Mouse (Mus musculus): Measurements from ENCODE around the gene Lrrc34.

DNA sequence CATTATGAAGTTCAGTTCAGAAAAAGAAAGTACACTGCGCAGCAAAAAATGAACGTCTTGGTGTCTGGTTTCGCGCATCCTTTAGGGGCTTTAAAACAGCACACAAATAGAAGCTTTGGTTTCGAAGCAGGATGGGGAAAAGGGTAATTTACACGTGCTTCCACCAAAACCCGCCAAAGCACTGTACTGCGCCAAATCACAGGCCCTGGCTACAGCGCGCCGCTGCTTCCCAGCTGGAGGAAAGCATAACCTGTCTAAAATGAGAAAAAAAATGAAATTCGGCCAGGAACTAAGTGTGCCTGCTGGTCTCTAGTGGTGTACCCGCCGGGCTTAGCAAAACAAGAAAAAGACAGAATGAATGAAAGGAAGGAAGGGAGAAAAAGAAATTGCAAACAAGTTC, 47.0 kb downstream of the Lrrc34 start:
- no peak for TF ChIP-seq CTCF (IDR thresholded peaks at IDR 0.05; ENCODE audit: borderline replicate concordance, insufficient read depth, low read depth, low read length)
- TF ChIP-seq POLR2A (IDR thresholded peaks at IDR 0.05; ENCODE audit: borderline replicate concordance, insufficient read depth, low read length) = 0 out of 2 replicates have a peak, but pooled peaks have one; percentile 18
